Comparison of ENCODE assay signal across 12 mouse cellular contexts in the genomic region with DNA sequence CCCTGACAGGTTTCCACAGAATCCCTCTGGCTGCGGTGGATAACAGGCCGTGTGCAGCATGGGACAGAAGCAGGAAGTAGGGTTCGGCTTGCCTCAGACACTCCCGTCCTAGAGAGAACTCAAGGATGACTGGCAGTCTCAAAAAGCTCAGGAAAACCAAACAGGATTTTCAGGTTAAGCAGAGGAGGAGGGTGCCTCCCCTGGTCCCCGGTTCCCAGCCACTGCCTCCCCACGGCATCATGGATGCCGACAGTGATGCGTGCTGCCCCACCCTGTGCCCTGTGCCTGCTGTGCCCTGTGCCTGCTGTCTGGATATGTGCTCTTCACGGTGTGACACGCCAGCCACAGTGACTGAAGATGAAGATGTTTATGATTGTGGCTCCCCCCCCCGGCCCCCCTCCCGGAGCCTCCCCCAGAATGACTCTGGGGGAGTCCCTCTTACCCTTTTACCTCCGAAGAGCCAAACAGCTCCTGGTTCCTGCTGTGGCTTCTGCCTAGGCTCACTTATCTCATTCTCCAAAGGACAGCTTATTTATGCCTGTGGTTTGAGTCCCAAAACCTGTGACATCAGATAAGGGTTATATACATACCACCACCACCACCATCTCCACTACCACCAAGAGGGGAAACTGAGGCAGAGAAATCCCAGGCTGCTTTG.
A peak's percentile ranks its signal among the peaks of the same experiment; 100 is the strongest.
DNase-seq lines count a peak whose midpoint lies in the region; ATAC-seq and TF ChIP-seq lines count a peak whose summit lies in the region.
"Had no signal": no experiment of that assay in that cellular context is flagged by ENCODE, and none has a peak within 500 bp of the region (broad histone marks: within the 10 kb centered on the region; RNA-seq: fewer than 3 reads in every experiment).

No protein-coding gene starts in this region.

- no peak overlapping the region for H3K9ac ChIP-seq in stomach, postnatal 0 days (ENCODE audit: low read length)
- H3K9ac ChIP-seq: forebrain, embryonic 12.5 days had no signal

- no peak overlapping the region for H3K4me2 ChIP-seq in stomach, postnatal 0 days (replicated peaks; ENCODE audit: low read depth)
- H3K4me2 ChIP-seq: forebrain, embryonic 12.5 days had no signal

- no peak for TF ChIP-seq CTCF in stomach, postnatal 0 days (IDR thresholded peaks at IDR 0.05; ENCODE audit: low read depth)

- TF ChIP-seq EP300 in stomach, postnatal 0 days (optimal IDR thresholded peaks at IDR 0.05): peak; percentile 53

- peak; percentile 47 for DNase-seq in urinary bladder, postnatal 14 days (ENCODE audit: low spot score)
- DNase-seq in urinary bladder, adult 2 months (ENCODE audit: low spot score): no peak
- DNase-seq in lung, postnatal 10 days: peak; percentile 52
- DNase-seq in stomach, postnatal 0 days (ENCODE audit: low spot score): peak; percentile 49
- DNase-seq in left cerebral cortex, adult 11 months (ENCODE audit: low spot score): no peak
- no peak for DNase-seq in cerebellum, postnatal 36 days
- DNase-seq in adrenal gland, postnatal 36 days: no peak
- DNase-seq: gastrocnemius, postnatal 36 days; heart, postnatal 36 days had no signal

- no peak overlapping the region for H3K4me3 ChIP-seq in stomach, postnatal 0 days (ENCODE audit: low read depth, low read length)
- H3K4me3 ChIP-seq: forebrain, embryonic 12.5 days; left cerebral cortex, adult 2 months had no signal

- peak; percentile 53 for ATAC-seq in granulocyte monocyte progenitor cell, adult 5-6 weeks (replicated peaks; ENCODE audit: poor library complexity, severe bottlenecking)
- ATAC-seq in stomach, postnatal 0 days (ENCODE audit: low FRiP score, low TSS enrichment): peak; percentile 63

- 45% methylated on average over 13 of the region's 13 CpGs for WGBS in stomach, postnatal 0 days

- H3K27me3 ChIP-seq in stomach, postnatal 0 days (ENCODE audit: control insufficient read depth, insufficient read depth, low read length): no peaks in the 10 kb centered on the region
- H3K27me3 ChIP-seq: forebrain, embryonic 12.5 days had no signal

- H3K36me3 ChIP-seq in stomach, postnatal 0 days (ENCODE audit: control insufficient read depth, insufficient read depth, low read length): no peaks in the 10 kb centered on the region
- H3K36me3 ChIP-seq: forebrain, embryonic 12.5 days had no signal

- H3K27ac ChIP-seq in stomach, postnatal 0 days (replicated peaks): peak overlapping the region; percentile 77
- H3K27ac ChIP-seq: forebrain, embryonic 12.5 days; left cerebral cortex, adult 2 months had no signal

- peaks cover 6% of the 10 kb centered on the region; the same call in 1 of the 2 replicates for H3K4me1 ChIP-seq in stomach, postnatal 0 days (replicated peaks; ENCODE audit: control insufficient read depth, insufficient read depth)

- no peaks in the 10 kb centered on the region for H3K9me3 ChIP-seq in stomach, postnatal 0 days (ENCODE audit: control insufficient read depth, low read length)
- H3K9me3 ChIP-seq: forebrain, embryonic 12.5 days had no signal

Comparison
In these comparisons a context has a peak if more than half of its experiments do, and no peak if none do; other contexts are left out.
1. DNase-seq: peak in urinary bladder, postnatal 14 days (single experiment), lung, postnatal 10 days (single experiment) and stomach, postnatal 0 days (single experiment); none in urinary bladder, adult 2 months (single experiment), left cerebral cortex, adult 11 months (single experiment), cerebellum, postnatal 36 days (0 of 2) and adrenal gland, postnatal 36 days (0 of 2).